Mouse (Mus musculus): ENCODE measurements around the gene Mgrn1. TPM values are rescaled to one million over a fixed set of nuclear protein-coding genes. Genes with fewer than 3 reads are reported as not detected.

Gene Mgrn1
- polyA plus RNA-seq, 1 experiment from 2014 or later = 107 TPM

- no peaks in the 10 kb centered on the region for H3K27me3 ChIP-seq (replicated peaks)
- ATAC-seq (ENCODE audit: extremely low read depth, insufficient number of reproducible peaks, low FRiP score, low TSS enrichment) = peak; percentile 56
- peak overlapping the region; percentile 93 for H3K4me3 ChIP-seq
- H3K4me2 ChIP-seq = peak overlapping the region; percentile 90
- WGBS = under 1% methylated on average over 40 of the region's 40 CpGs
- peak overlapping the region; percentile 96 for H3K9ac ChIP-seq
- no peaks in the 10 kb centered on the region for H3K9me3 ChIP-seq
- H3K4me1 ChIP-seq = peaks cover 55% of the 10 kb centered on the region
- H3K27ac ChIP-seq (replicated peaks) = peak overlapping the region; percentile 100
- peaks cover 21% of the 10 kb centered on the region for H3K36me3 ChIP-seq
Measured at GRCm38 (mm10) chr16:4879708-4880124, 6.3 kb upstream of the Mgrn1 start.

GRCm38 (mm10) chr16:4880136-4880825 lies 5.8 kb upstream of the Mgrn1 start, which contains the start of gene Ubald1:
Gene Ubald1 (minus strand): TSS chr16:4880315.
- Histone ChIP-seq H3K4me3 (peak within 1 kb of the TSS; percentile 93), H3K9me3 (no peaks in the 10 kb centered on the region), H3K27ac (replicated peaks) (peak within 1 kb of the TSS; percentile 100), H3K9ac (peak within 1 kb of the TSS; percentile 98), H3K36me3 (peaks cover 15% of the 10 kb centered on the region), H3K27me3 (replicated peaks) (no peaks in the 10 kb centered on the region), H3K4me2 (peak within 1 kb of the TSS; percentile 90), H3K4me1 (peaks cover 54% of the 10 kb centered on the region)
- under 1% methylated on average over 48 of the region's 48 CpGs for WGBS
- ATAC-seq (ENCODE audit: extremely low read depth, insufficient number of reproducible peaks, low FRiP score, low TSS enrichment) = peak; percentile 85

GRCm38 (mm10) chr16:4881400-4882351 lies 4.4 kb upstream of the Mgrn1 start:
- WGBS = 73% methylated on average over 10 of the region's 10 CpGs
- H3K9ac ChIP-seq = peak overlapping the region; percentile 98
- ATAC-seq (ENCODE audit: extremely low read depth, insufficient number of reproducible peaks, low FRiP score, low TSS enrichment) = no peak
- no peaks in the 10 kb centered on the region for H3K9me3 ChIP-seq
- no peaks in the 10 kb centered on the region for H3K27me3 ChIP-seq (replicated peaks)
- peak overlapping the region; percentile 90 for H3K4me2 ChIP-seq
- peaks cover 45% of the 10 kb centered on the region for H3K4me1 ChIP-seq
- peak overlapping the region; percentile 100 for H3K27ac ChIP-seq (replicated peaks)
- H3K4me3 ChIP-seq = peak overlapping the region; percentile 93
- H3K36me3 ChIP-seq = 0 out of 2 replicates have a peak, but pooled peaks cover 2% of the 10 kb centered on the region

- 70% methylated on average over 10 of the region's 10 CpGs for WGBS
- peak overlapping the region; percentile 90 for H3K4me2 ChIP-seq
- no peak for ATAC-seq (ENCODE audit: extremely low read depth, insufficient number of reproducible peaks, low FRiP score, low TSS enrichment)
Measured at GRCm38 (mm10) chr16:4884930-4885329, 1.1 kb upstream of the Mgrn1 start.

GRCm38 (mm10) chr16:4886690-4887020 lies 606 bp downstream of the Mgrn1 start:
- H3K27ac ChIP-seq (replicated peaks) = peak overlapping the region; percentile 96
- H3K9me3 ChIP-seq = no peaks in the 10 kb centered on the region
- no peaks in the 10 kb centered on the region for H3K27me3 ChIP-seq (replicated peaks)
- ATAC-seq (ENCODE audit: extremely low read depth, insufficient number of reproducible peaks, low FRiP score, low TSS enrichment) = no peak
- H3K4me1 ChIP-seq = peaks cover 66% of the 10 kb centered on the region
- peak overlapping the region; percentile 96 for H3K4me3 ChIP-seq
- H3K36me3 ChIP-seq = peaks cover 15% of the 10 kb centered on the region
- peak overlapping the region; percentile 90 for H3K4me2 ChIP-seq
- 1% methylated on average over 8 of the region's 8 CpGs for WGBS
- peak overlapping the region; percentile 98 for H3K9ac ChIP-seq

More at GRCm38 (mm10) chr16:4884930-4885329, 1.1 kb upstream of the Mgrn1 start:
- H3K27me3 ChIP-seq (replicated peaks) = no peaks in the 10 kb centered on the region
- H3K9ac ChIP-seq = no peak overlapping the region; the same call in 1 of the 2 replicates
- H3K9me3 ChIP-seq = no peaks in the 10 kb centered on the region
- H3K4me3 ChIP-seq = peak overlapping the region; percentile 96
- peak overlapping the region; percentile 96; the same call in 1 of the 2 replicates for H3K27ac ChIP-seq (replicated peaks)
- H3K4me1 ChIP-seq = peaks cover 55% of the 10 kb centered on the region
- H3K36me3 ChIP-seq = peaks cover 8% of the 10 kb centered on the region; the same call in 1 of the 2 replicates

GRCm38 (mm10) chr16:4890201-4890709 lies 4.2 kb downstream of the Mgrn1 start:
- Histone ChIP-seq H3K9me3 (no peaks in the 10 kb centered on the region), H3K4me3 (no peak overlapping the region), H3K4me1 (peaks cover 78% of the 10 kb centered on the region), H3K27me3 (replicated peaks) (no peaks in the 10 kb centered on the region), H3K9ac (0 out of 2 replicates have a peak overlapping the region, but pooled peaks have one; percentile 9), H3K36me3 (peaks cover 15% of the 10 kb centered on the region), H3K27ac (replicated peaks) (peak overlapping the region; percentile 81), H3K4me2 (peak overlapping the region; percentile 45)
- no peak for ATAC-seq (ENCODE audit: extremely low read depth, insufficient number of reproducible peaks, low FRiP score, low TSS enrichment)
- 26% methylated on average over 4 of the region's 4 CpGs for WGBS

GRCm38 (mm10) chr16:4892171-4892570 lies 6.1 kb downstream of the Mgrn1 start:
- peaks cover 15% of the 10 kb centered on the region for H3K36me3 ChIP-seq
- H3K4me3 ChIP-seq = no peak overlapping the region
- ATAC-seq (ENCODE audit: extremely low read depth, insufficient number of reproducible peaks, low FRiP score, low TSS enrichment) = no peak
- peak overlapping the region; percentile 24; the same call in 1 of the 2 replicates for H3K27ac ChIP-seq (replicated peaks)
- H3K9ac ChIP-seq = no peak overlapping the region
- no peak overlapping the region for H3K4me2 ChIP-seq
- 91% methylated on average over 6 of the region's 6 CpGs for WGBS
- no peaks in the 10 kb centered on the region for H3K9me3 ChIP-seq
- peaks cover 84% of the 10 kb centered on the region for H3K4me1 ChIP-seq
- H3K27me3 ChIP-seq (replicated peaks) = no peaks in the 10 kb centered on the region

GRCm38 (mm10) chr16:4894201-4894908 lies 8.3 kb downstream of the Mgrn1 start:
- WGBS = 66% methylated on average over 7 of the region's 7 CpGs
- Histone ChIP-seq H3K36me3 (peaks cover 10% of the 10 kb centered on the region), H3K9me3 (no peaks in the 10 kb centered on the region), H3K27me3 (replicated peaks) (no peaks in the 10 kb centered on the region), H3K4me2 (no peak overlapping the region), H3K27ac (replicated peaks) (peak overlapping the region; percentile 52), H3K9ac (peak overlapping the region; percentile 13; the same call in 1 of the 2 replicates), H3K4me1 (peaks cover 73% of the 10 kb centered on the region), H3K4me3 (no peak overlapping the region)
- ATAC-seq (ENCODE audit: extremely low read depth, insufficient number of reproducible peaks, low FRiP score, low TSS enrichment) = no peak

- Histone ChIP-seq H3K9me3 (no peaks in the 10 kb centered on the region), H3K4me1 (peaks cover 66% of the 10 kb centered on the region), H3K9ac (peak overlapping the region; percentile 58), H3K36me3 (peaks cover 9% of the 10 kb centered on the region), H3K4me2 (peak overlapping the region; percentile 28), H3K27ac (replicated peaks) (peak overlapping the region; percentile 83), H3K27me3 (replicated peaks) (no peaks in the 10 kb centered on the region), H3K4me3 (no peak overlapping the region)
- 24% methylated on average over 5 of the region's 5 CpGs for WGBS
- ATAC-seq (ENCODE audit: extremely low read depth, insufficient number of reproducible peaks, low FRiP score, low TSS enrichment) = no peak; the same call in 1 of the 2 replicates
Measured at GRCm38 (mm10) chr16:4896249-4897027, 10.4 kb downstream of the Mgrn1 start.

GRCm38 (mm10) chr16:4897146-4897730 lies 11.2 kb downstream of the Mgrn1 start:
- H3K4me2 ChIP-seq = no peak overlapping the region
- H3K27ac ChIP-seq (replicated peaks) = peak overlapping the region; percentile 83
- peak overlapping the region; percentile 45; the same call in 1 of the 2 replicates for H3K9ac ChIP-seq
- peaks cover 65% of the 10 kb centered on the region for H3K4me1 ChIP-seq
- no peaks in the 10 kb centered on the region for H3K27me3 ChIP-seq (replicated peaks)
- WGBS = 54% methylated on average over 7 of the region's 7 CpGs
- no peak for ATAC-seq (ENCODE audit: extremely low read depth, insufficient number of reproducible peaks, low FRiP score, low TSS enrichment)
- no peaks in the 10 kb centered on the region for H3K9me3 ChIP-seq
- H3K36me3 ChIP-seq = peaks cover 8% of the 10 kb centered on the region; the same call in 1 of the 2 replicates
- no peak overlapping the region for H3K4me3 ChIP-seq

Data from heart, embryonic 13.5 days (tissue).